Mouse (Mus musculus) stomach, embryonic 14.5 days (tissue): ENCODE measurements at regions not wholly inside any gene's neighbourhood (a gene's known extent, or its start where the extent isn't known, plus 50 kb on each side); places are given as distances from the start of the nearest gene placed in this dataset.
A peak's percentile ranks its signal among the peaks of the same experiment; 100 is the strongest.

Experiments
- ATAC-seq: fragments of 200-750 bp; cut with Nextera tagmentation; 2 replicates; pipeline ENCODE4 v1.8.0; 2017; ENCODE audit warnings: low read depth, moderate TSS enrichment; ENCODE audit not compliant: insufficient number of reproducible peaks, insufficient read depth, low FRiP score
- H3K27ac ChIP-seq: fragments of 300-500 bp; sonication (generic); 2 replicates; pipeline ENCODE4 v1.5.1; 2014; ENCODE audit warnings: mild to moderate bottlenecking, low read length, moderate library complexity, mixed read lengths
- H3K27me3 ChIP-seq: fragments of 300-500 bp; sonication (generic); 2 replicates; pipeline ENCODE4 v1.6.1; 2014; ENCODE audit warnings: low read length, control low read depth, mixed read lengths; ENCODE audit not compliant: control insufficient read depth, insufficient read depth
- H3K36me3 ChIP-seq: fragments of 300-500 bp; sonication (generic); 2 replicates; pipeline ENCODE4 v1.6.1; 2014; ENCODE audit warnings: mild to moderate bottlenecking, control low read depth, low read length, moderate library complexity, mixed read lengths; ENCODE audit not compliant: control insufficient read depth, insufficient read depth
- H3K4me1 ChIP-seq: fragments of 300-500 bp; sonication (generic); 2 replicates; pipeline ENCODE4 v1.6.1; 2014; ENCODE audit warnings: low read length, control low read depth, mixed read lengths; ENCODE audit not compliant: control insufficient read depth, insufficient read depth
- H3K4me2 ChIP-seq: fragments of 300-500 bp; sonication (generic); replicated peaks from 2 replicates; pipeline ENCODE4 v1.6.1; 2014; ENCODE audit warnings: low read depth, low read length, control low read depth
- H3K4me3 ChIP-seq: fragments of 300-500 bp; sonication (generic); 2 replicates; pipeline ENCODE4 v1.5.1; 2014; ENCODE audit warnings: low read depth, low read length, control low read depth
- H3K9ac ChIP-seq: fragments of 300-500 bp; sonication (generic); replicated peaks from 2 replicates; pipeline ENCODE4 v1.6.1; 2014; ENCODE audit warnings: low read depth, mild to moderate bottlenecking, control low read depth, low read length, moderate library complexity, mixed read lengths
- H3K9me3 ChIP-seq: fragments of 300-500 bp; sonication (generic); 2 replicates; pipeline ENCODE4 v1.6.1; 2016; ENCODE audit warnings: low read depth, low read length, control low read depth; ENCODE audit not compliant: control insufficient read depth
- WGBS: fragments of 180-500 bp; shearing (Covaris S2); extraction: QIAGEN DNeasy Blood & Tissue Kit; methylation state at CpG from one replicate; pipeline ENCODE4 v1.1.7; 2014; 5-methylcytosine and 5-hydroxymethylcytosine counted together

DNA sequence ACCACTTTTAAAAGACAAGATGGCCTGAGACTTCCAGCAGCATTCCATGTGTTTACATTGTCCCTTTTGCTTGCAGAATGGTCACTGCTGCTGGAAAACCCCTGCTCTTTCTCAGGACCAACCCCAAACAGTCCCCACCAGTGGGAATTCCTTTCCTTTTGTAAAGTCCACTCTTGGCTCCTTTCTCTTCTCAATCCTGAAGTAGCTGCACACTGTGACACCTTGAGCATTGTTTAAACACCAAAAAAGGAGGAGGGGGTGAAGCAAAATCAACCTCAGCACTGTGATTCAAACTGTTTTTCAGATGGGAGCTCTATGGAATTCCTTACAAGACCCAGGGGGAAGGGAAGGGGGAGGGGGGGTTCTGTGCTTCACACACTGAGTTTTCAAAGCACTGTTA lies 67.9 kb upstream of the S1pr1 start:
- H3K27ac ChIP-seq, result no peak overlapping the region
- H3K27me3 ChIP-seq, result no peaks in the 10 kb centered on the region
- no peaks in the 10 kb centered on the region for H3K4me1 ChIP-seq
- H3K9me3 ChIP-seq, result no peaks in the 10 kb centered on the region
- no peak overlapping the region for H3K4me2 ChIP-seq
- H3K36me3 ChIP-seq, result no peaks in the 10 kb centered on the region
- ATAC-seq, result no peak
- H3K9ac ChIP-seq, result no peak overlapping the region
- H3K4me3 ChIP-seq, result no peak overlapping the region

DNA sequence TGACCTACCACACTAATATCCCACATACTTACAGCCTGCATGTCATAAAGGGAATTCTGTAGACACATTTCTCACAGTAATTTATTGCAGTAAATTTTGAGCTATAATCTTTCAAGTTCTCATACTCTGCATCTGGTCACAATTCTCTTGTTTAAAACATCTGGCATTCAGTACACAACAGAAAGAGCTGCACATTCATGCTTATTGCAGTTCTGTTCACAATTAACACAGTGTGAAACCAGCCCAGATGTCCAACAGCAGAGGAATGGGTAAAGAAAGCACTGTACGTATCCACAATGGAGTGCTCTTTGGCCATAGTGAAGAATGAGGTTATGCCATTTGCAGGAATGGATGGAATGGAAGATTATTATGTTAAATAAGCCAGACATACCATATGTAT lies 72.5 kb upstream of the S1pr1 start:
- Histone ChIP-seq H3K36me3 (no peaks in the 10 kb centered on the region), H3K4me1 (no peaks in the 10 kb centered on the region), H3K9ac (no peak overlapping the region), H3K4me2 (no peak overlapping the region), H3K27ac (no peak overlapping the region), H3K9me3 (no peaks in the 10 kb centered on the region), H3K4me3 (no peak overlapping the region), H3K27me3 (no peaks in the 10 kb centered on the region)
- WGBS, result 74% methylated on average over 1 of the region's 1 CpGs
- no peak for ATAC-seq

DNA sequence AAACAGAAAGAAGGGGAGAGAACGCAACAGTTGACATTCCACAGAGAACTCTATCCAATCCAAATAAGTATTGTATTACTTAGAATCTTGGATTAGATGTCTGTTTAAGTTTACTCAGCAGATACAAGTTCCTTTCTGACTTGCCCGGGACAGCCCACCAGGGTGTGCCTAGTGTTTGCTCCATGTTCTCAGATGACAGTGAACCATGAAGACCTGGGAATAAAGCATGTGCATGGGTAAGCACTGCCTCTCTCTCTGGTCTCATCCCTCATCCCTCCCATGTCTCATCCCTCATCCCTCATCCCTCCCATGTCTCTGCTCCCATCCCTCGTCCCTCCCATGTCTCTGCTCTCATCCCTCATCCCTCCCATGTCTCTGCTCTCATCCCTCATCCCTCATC lies 73.7 kb upstream of the S1pr1 start:
- H3K27ac ChIP-seq, result no peak overlapping the region
- H3K36me3 ChIP-seq, result no peaks in the 10 kb centered on the region
- ATAC-seq, result no peak

DNA sequence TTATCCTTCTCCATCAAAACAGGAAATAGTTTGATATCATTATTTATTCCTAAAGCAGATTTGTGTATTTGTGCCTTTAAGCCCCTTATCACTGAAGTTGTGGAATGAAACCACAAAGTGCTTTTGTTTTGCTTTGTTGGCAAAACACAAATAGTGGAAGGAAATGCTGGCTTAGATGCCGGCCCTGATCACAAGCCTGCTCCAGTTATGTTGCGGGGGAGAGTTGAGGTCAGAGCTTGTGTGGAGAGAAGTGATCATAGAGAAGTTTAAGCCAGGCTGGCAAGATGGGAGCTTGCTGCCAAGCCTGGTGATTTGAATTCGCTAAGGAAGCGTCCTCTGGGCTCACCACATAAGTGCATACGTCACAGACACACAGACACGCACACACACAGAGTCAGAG lies 74.2 kb upstream of the S1pr1 start:
- H3K27me3 ChIP-seq, result no peaks in the 10 kb centered on the region
- no peak for ATAC-seq
- H3K36me3 ChIP-seq, result no peaks in the 10 kb centered on the region
- no peak overlapping the region for H3K9ac ChIP-seq
- no peak overlapping the region for H3K4me2 ChIP-seq
- H3K4me3 ChIP-seq, result no peak overlapping the region
- WGBS, result 76% methylated on average over 6 of the region's 6 CpGs
- no peak overlapping the region for H3K27ac ChIP-seq
- H3K4me1 ChIP-seq, result peaks cover 5% of the 10 kb centered on the region; the same call in 1 of the 2 replicates
- no peaks in the 10 kb centered on the region for H3K9me3 ChIP-seq

More for the DNA sequence above, 73.7 kb upstream of the S1pr1 start:
- no peaks in the 10 kb centered on the region for H3K9me3 ChIP-seq
- no peak overlapping the region for H3K9ac ChIP-seq
- no peak overlapping the region for H3K4me2 ChIP-seq
- H3K27me3 ChIP-seq, result no peaks in the 10 kb centered on the region
- 51% methylated on average over 3 of the region's 3 CpGs for WGBS
- H3K4me3 ChIP-seq, result no peak overlapping the region
- H3K4me1 ChIP-seq, result peaks cover 3% of the 10 kb centered on the region; the same call in 1 of the 2 replicates

DNA sequence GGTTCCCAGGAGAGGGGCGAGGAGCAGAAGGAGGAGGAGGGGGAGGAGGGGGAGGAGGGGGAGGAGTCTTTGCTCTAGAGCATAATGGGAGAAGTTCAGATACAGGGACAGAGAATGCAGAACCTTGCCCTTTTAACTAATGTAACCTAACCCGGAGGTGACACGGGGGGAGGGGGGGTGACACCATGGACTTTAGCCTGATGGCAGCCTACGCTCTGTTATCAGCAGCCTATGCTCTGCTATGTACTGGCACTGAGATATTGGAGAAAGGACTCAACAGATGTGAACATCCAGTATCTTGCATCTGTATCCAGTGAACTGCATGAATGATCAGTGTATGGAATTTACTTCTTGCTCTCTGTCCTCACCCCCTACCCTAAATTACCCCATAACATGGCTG lies 77.7 kb upstream of the S1pr1 start:
- Histone ChIP-seq H3K4me2 (no peak overlapping the region), H3K9ac (no peak overlapping the region), H3K27ac (no peak overlapping the region), H3K36me3 (no peaks in the 10 kb centered on the region), H3K4me1 (peaks cover 5% of the 10 kb centered on the region; the same call in 1 of the 2 replicates), H3K9me3 (no peaks in the 10 kb centered on the region), H3K4me3 (no peak overlapping the region), H3K27me3 (no peaks in the 10 kb centered on the region)
- 44% methylated on average over 4 of the region's 4 CpGs for WGBS
- ATAC-seq, result no peak

DNA sequence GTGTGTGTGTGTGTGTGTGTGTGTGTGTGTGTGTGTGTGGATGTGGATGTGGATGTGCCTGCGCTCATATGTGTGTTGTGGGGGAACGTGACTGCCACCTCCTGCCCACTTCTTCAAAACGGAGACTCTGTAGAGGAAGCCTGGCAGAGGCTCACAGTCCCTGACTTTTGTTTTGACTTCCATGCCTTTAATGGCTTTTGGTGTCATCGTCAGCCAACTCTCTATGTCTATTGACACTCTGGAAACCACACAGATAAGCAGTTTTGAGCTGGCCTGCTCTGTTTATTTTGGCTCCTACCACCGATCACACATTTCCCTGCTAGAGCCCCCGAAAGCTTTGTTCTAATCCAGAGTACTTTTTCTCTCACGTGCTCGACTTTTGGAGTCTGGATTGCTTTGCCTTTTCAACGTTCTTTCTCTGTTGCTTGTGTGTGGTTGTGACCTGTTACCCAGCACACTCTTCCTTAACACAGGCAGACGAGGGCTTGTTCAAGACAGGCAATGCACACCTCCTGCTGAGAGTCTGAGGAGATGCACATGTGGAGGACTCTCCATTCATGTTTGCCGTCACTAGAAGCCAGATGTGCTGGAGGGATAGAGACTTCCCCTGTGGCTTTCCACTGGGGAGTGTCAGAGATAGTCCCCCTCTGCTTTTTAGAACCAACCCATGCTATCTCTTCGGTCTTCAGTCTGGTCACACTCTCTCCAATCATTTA lies 78.6 kb upstream of the S1pr1 start:
- Histone ChIP-seq H3K27me3 (no peaks in the 10 kb centered on the region), H3K4me3 (no peak overlapping the region), H3K9ac (no peak overlapping the region), H3K36me3 (no peaks in the 10 kb centered on the region), H3K4me2 (peak overlapping the region; percentile 18; the same call in 1 of the 2 replicates), H3K27ac (no peak overlapping the region), H3K9me3 (no peaks in the 10 kb centered on the region), H3K4me1 (peaks cover 5% of the 10 kb centered on the region; the same call in 1 of the 2 replicates)
- WGBS, result 28% methylated on average over 12 of the region's 12 CpGs
- ATAC-seq, result peak; percentile 54

DNA sequence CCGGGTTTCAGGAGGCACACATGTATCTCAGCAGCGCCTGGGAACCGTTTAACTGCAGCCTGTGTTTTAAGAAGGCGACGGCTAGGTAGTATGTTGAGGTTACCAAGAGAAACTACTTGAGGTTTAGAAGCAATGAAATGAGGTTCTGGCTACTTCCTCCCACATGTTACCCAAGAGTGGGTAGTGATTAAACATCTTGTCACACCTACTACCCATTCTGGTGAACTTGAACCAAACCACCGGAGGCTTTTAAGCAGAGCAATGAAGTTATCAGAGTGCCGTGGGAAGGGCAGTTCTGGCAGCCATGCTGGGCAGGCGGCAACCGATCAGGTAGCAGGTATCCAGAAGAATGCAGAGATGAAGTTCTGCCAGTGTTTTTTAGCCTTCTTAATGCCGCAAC lies 84.5 kb upstream of the S1pr1 start:
- H3K4me2 ChIP-seq, result no peak overlapping the region
- H3K36me3 ChIP-seq, result no peaks in the 10 kb centered on the region
- no peak for ATAC-seq
- no peaks in the 10 kb centered on the region for H3K4me1 ChIP-seq
- no peaks in the 10 kb centered on the region for H3K27me3 ChIP-seq
- no peaks in the 10 kb centered on the region for H3K9me3 ChIP-seq
- no peak overlapping the region for H3K9ac ChIP-seq
- H3K4me3 ChIP-seq, result no peak overlapping the region
- no peak overlapping the region for H3K27ac ChIP-seq
- 85% methylated on average over 10 of the region's 10 CpGs for WGBS

DNA sequence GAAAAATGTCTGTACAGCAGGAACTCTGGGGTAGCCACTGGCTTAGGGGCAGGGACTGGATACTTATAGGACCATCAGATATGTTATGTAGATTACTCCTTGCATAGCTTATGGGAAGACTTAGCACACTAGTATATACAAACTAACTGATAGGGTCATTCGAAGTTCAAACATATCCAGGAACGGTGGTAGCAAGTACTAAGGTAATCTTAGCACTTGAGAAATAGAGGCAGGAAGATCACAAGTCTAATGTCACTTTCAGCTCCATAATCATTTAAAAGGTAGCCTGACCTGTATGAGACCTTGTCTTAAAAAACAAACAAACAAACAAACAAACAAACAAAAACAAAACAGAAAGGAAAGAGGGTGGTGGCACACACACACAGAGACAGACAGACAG lies 85.1 kb upstream of the S1pr1 start:
- H3K27me3 ChIP-seq, result no peaks in the 10 kb centered on the region
- H3K9me3 ChIP-seq, result no peaks in the 10 kb centered on the region
- H3K27ac ChIP-seq, result no peak overlapping the region
- H3K4me2 ChIP-seq, result no peak overlapping the region
- H3K36me3 ChIP-seq, result no peaks in the 10 kb centered on the region
- WGBS, result 51% methylated on average over 2 of the region's 2 CpGs
- no peak overlapping the region for H3K9ac ChIP-seq
- H3K4me3 ChIP-seq, result no peak overlapping the region
- H3K4me1 ChIP-seq, result no peaks in the 10 kb centered on the region
- ATAC-seq, result no peak

DNA sequence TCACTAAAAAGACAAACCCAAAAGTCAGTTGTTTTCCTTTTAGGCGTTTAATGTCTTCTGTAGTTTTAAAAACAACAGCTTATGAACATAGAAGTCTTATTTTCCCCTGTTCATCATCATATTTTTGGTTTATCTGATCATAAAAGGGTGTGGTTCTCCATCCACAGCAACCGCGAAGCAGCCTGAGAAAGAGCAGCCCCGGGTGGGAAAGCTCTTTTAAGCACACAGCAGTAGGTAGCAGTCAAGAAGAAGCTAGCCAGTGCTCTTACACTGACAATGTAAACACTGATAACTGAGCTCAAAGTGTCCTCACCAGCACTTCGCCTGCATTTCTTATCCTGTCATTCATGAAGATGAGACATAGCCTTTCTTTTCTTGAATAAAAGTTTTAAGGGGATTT lies 86.0 kb upstream of the S1pr1 start:
- ATAC-seq, result no peak

More for the DNA sequence above, 86.0 kb upstream of the S1pr1 start:
- WGBS, result 23% methylated on average over 5 of the region's 5 CpGs
- Histone ChIP-seq H3K4me3 (no peak overlapping the region), H3K9ac (no peak overlapping the region), H3K36me3 (no peaks in the 10 kb centered on the region), H3K4me1 (no peaks in the 10 kb centered on the region), H3K27me3 (no peaks in the 10 kb centered on the region), H3K27ac (no peak overlapping the region), H3K4me2 (no peak overlapping the region), H3K9me3 (no peaks in the 10 kb centered on the region)
